Mouse (Mus musculus) hindbrain, embryonic 13.5 days (tissue): ENCODE results near the gene Abcg5. TPM values are rescaled to one million over a fixed set of nuclear protein-coding genes. Genes with fewer than 3 reads are reported as not detected.

Source experiments
- ATAC-seq: fragments of 200-750 bp; cut with Nextera tagmentation; 2 replicates; pipeline ENCODE4 v1.8.0; 2017; ENCODE audit warnings: moderate TSS enrichment; ENCODE audit not compliant: low FRiP score
- H3K27ac ChIP-seq: fragments of 300-500 bp; sonication (generic); 2 replicates; pipeline ENCODE4 v1.5.1; 2015; ENCODE audit warnings: inconsistent platforms, mild to moderate bottlenecking, moderate library complexity
- H3K27me3 ChIP-seq: fragments of 300-500 bp; sonication (generic); 2 replicates; pipeline ENCODE4 v1.6.1; 2015; ENCODE audit warnings: mild to moderate bottlenecking, inconsistent platforms
- H3K36me3 ChIP-seq: fragments of 300-500 bp; sonication (generic); 2 replicates; pipeline ENCODE4 v1.6.1; 2015; ENCODE audit warnings: mild to moderate bottlenecking, inconsistent platforms
- H3K4me1 ChIP-seq: fragments of 300-500 bp; sonication (generic); replicated peaks from 2 replicates; pipeline ENCODE4 v1.6.1; 2015; ENCODE audit warnings: inconsistent platforms
- H3K4me2 ChIP-seq: fragments of 300-500 bp; sonication (generic); 2 replicates; pipeline ENCODE4 v1.6.1; 2015; ENCODE audit warnings: inconsistent platforms, mild to moderate bottlenecking, moderate library complexity
- H3K4me3 ChIP-seq: fragments of 300-500 bp; sonication (generic); 2 replicates; pipeline ENCODE4 v1.5.1; 2015; ENCODE audit warnings: mild to moderate bottlenecking, inconsistent platforms
- H3K9ac ChIP-seq: fragments of 300-500 bp; sonication (generic); 2 replicates; pipeline ENCODE4 v1.6.1; 2015; ENCODE audit warnings: mild to moderate bottlenecking, inconsistent platforms
- H3K9me3 ChIP-seq: fragments of 300-500 bp; sonication (generic); 2 replicates; pipeline ENCODE4 v1.6.1; 2016; ENCODE audit warnings: inconsistent platforms
- WGBS: fragments of 180-500 bp; shearing (Covaris S2); methylation state at CpG from one replicate; pipeline ENCODE4 v1.1.7; 2015; 5-methylcytosine and 5-hydroxymethylcytosine counted together
- polyA plus RNA-seq: library from polyadenylated mRNA; unstranded; fragments of >200 nt; fragmentation: Nextera tagmentation; extraction: Ambion mirVana; gene quantifications from 2 replicates; pipeline ENCODE4 v1.2.1, GENCODE M21; 2015

Abcg5 gene
- polyA plus RNA-seq, 1 experiment from 2014 or later: 7.7 TPM

DNA sequence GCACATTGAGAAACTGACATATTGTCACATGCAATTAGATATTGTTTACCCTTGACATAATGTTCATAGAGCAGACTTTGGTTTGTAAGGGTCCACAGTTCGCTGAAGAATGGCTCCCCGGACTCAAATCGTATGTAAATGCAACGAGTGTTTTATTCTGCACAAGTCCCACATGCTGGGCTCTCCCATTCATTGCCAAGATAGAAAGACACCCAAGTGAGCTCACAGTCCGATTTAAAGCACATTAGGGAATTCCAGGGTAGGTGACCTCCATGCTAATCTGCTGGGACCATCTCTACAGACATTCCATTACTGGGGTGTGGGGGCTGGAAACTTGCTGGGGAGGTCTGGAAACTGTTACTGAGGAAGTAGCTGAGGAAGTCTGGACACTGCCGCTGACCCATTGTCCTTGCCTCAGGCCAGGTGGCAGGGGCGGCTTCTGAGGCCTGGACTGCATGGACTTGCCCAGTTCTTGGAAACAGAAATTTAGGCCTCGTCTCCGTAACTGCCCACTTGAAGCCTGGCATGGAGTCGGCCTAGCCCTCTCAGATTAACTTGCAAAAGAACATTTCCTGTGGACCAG lies 42.9 kb downstream of the Abcg5 start:
- Histone ChIP-seq H3K4me2 (no peak overlapping the region), H3K9me3 (no peaks in the 10 kb centered on the region), H3K27ac (no peak overlapping the region), H3K4me3 (no peak overlapping the region), H3K36me3 (no peaks in the 10 kb centered on the region), H3K9ac (no peak overlapping the region), H3K4me1 (0 out of 2 replicates have a peak, but pooled peaks cover 6% of the 10 kb centered on the region), H3K27me3 (no peaks in the 10 kb centered on the region)
- 63% methylated on average over 10 of the region's 10 CpGs for WGBS
- ATAC-seq: no peak

DNA sequence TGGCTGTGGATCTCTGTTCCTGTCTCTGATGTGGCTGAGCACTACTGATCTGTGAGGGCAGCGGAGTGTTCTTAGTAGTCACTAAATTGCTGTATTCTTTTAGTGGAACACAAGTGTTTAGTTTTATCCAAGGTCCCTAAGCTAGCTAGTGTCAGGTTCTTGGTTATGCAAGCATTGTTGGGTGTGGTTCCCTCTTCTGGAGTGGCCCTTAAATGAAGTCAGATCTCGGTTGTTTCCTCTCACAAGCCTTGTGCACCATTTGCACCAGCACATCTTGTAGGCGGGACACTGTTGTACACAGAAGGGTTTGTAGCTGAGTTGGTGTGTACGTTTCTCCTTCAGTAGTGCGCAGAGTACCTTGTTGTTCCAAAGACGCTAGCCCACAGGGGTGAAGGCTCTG lies 44.8 kb downstream of the Abcg5 start:
- H3K9ac ChIP-seq: no peak overlapping the region
- 0 out of 2 replicates have a peak, but pooled peaks cover 3% of the 10 kb centered on the region for H3K36me3 ChIP-seq
- no peak overlapping the region for H3K4me2 ChIP-seq
- no peak for ATAC-seq
- no peaks in the 10 kb centered on the region for H3K9me3 ChIP-seq
- WGBS: 94% methylated on average over 6 of the region's 6 CpGs
- H3K4me1 ChIP-seq: 0 out of 2 replicates have a peak, but pooled peaks cover 6% of the 10 kb centered on the region
- no peak overlapping the region for H3K4me3 ChIP-seq
- no peaks in the 10 kb centered on the region for H3K27me3 ChIP-seq
- H3K27ac ChIP-seq: no peak overlapping the region

DNA sequence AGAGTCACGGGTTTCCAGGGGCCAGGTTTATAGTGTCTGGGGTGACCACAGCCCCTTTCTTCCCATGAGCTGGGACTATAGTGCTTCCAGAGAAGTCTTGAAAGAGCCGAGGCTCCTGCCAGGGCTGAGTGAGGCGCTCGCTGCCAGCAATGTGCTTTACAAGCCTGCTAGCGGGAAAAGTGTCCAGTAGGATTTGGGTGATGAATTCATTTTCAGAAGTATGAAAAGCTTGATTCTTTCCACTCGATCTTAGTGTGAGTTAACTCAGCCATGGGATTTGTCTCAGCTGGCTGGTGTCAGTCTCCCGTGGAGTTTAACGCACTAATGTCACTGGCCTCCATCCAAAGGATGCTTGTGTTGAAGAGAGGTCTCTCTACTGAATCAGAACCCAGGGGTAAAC lies 46.5 kb downstream of the Abcg5 start:
- 0 out of 2 replicates have a peak, but pooled peaks cover 8% of the 10 kb centered on the region for H3K36me3 ChIP-seq
- no peak overlapping the region for H3K4me3 ChIP-seq
- H3K9me3 ChIP-seq: no peaks in the 10 kb centered on the region
- no peak overlapping the region for H3K4me2 ChIP-seq
- 0 out of 2 replicates have a peak, but pooled peaks cover 6% of the 10 kb centered on the region for H3K4me1 ChIP-seq
- WGBS: 59% methylated on average over 8 of the region's 8 CpGs
- no peak overlapping the region for H3K9ac ChIP-seq
- H3K27me3 ChIP-seq: no peaks in the 10 kb centered on the region
- ATAC-seq: no peak
- no peak overlapping the region for H3K27ac ChIP-seq

DNA sequence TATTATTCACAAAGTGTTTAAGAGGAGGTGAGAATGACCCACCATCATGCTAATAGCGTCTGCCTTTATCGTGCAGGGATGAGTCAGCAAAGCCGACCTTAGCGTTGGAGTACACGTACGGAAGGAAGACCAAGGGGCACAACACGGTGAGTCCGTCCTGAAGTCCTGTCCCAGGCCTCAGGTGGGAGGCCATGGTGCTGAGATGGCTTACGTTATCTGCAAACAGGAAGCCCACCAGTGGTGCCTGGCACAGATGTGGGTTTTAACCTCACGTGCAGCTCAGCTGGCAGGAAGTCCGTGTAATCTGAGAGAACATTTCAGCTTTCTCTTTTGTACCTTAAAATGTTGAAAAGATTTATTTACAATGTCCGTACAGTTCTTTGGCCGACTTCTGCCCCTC lies 49.4 kb downstream of the Abcg5 start:
- 88% methylated on average over 13 of the region's 13 CpGs for WGBS
- 0 out of 2 replicates have a peak, but pooled peaks cover 6% of the 10 kb centered on the region for H3K4me1 ChIP-seq
- ATAC-seq: no peak

DNA sequence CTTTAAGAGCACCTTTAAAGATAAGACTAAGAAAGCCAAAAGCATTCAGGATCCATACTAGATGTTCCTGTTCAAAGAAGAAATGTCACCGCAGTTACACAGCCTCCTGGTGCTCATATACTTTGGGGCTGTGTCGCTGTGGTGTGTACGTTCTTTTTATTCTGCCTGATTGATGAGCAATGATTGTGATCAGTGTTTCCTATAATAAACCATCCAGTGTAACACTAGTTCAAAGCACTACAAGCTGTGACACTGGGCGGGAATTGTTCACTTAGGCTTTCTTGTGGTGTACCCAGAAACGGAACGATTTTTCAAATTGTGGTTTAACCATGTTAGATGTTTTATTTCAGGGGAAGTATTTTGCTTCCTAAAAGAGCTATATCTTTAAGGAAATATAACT lies 51.0 kb downstream of the Abcg5 start:
- no peak overlapping the region for H3K4me2 ChIP-seq
- H3K4me1 ChIP-seq: peaks cover 11% of the 10 kb centered on the region
- no peak overlapping the region for H3K27ac ChIP-seq
- ATAC-seq: no peak
- WGBS: 88% methylated on average over 6 of the region's 6 CpGs
- H3K36me3 ChIP-seq: 0 out of 2 replicates have a peak, but pooled peaks cover 8% of the 10 kb centered on the region
- H3K9me3 ChIP-seq: no peaks in the 10 kb centered on the region
- H3K4me3 ChIP-seq: no peak overlapping the region
- no peaks in the 10 kb centered on the region for H3K27me3 ChIP-seq
- H3K9ac ChIP-seq: no peak overlapping the region

More for the DNA sequence above, 49.4 kb downstream of the Abcg5 start:
- Histone ChIP-seq H3K4me2 (no peak overlapping the region), H3K4me3 (no peak overlapping the region), H3K9me3 (no peaks in the 10 kb centered on the region), H3K27me3 (no peaks in the 10 kb centered on the region), H3K27ac (no peak overlapping the region), H3K9ac (no peak overlapping the region), H3K36me3 (0 out of 2 replicates have a peak, but pooled peaks cover 8% of the 10 kb centered on the region)

DNA sequence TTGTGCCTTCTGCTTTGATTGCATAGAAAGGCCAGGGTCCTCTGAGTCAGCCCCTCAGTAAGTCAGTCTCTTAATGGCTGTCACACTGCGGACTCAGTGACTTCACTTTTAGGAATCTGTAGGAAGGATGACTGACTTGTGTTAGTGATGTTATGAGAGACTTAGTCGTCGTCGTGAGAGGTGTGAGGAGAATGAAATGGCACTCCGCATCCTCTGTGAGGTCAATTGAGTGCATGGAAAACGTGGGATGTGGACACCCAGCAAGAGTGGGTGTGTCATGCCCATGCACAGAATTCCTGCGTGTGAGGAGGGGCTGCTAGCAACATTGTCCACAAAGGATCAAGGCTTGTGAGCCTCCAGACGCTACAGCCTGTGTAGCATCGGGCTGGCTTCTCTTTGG lies 54.2 kb downstream of the Abcg5 start:
- 91% methylated on average over 9 of the region's 9 CpGs for WGBS

DNA sequence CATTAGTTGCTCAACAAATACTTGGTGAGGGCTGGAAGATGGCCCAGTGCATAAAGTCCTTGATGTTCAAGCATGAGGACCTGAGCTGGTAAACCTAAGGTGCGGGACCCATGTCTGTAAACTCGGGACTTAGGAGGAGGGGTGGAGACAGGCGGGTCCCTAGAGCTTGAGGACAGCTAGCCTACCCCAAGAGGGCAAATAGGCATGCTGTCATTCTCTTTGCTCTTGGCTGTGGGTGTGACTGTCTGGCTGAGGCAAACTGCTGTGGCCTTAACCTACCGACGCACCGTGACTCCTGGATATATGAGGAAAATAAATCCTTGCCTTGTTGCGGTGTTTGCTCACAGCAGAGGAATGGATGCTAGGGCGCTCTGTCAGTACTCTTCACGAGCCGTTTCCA lies 55.1 kb downstream of the Abcg5 start:
- Histone ChIP-seq H3K9ac (no peak overlapping the region), H3K27ac (no peak overlapping the region), H3K4me3 (no peak overlapping the region), H3K27me3 (no peaks in the 10 kb centered on the region), H3K36me3 (0 out of 2 replicates have a peak, but pooled peaks cover 5% of the 10 kb centered on the region), H3K9me3 (no peaks in the 10 kb centered on the region), H3K4me2 (no peak overlapping the region), H3K4me1 (peaks cover 6% of the 10 kb centered on the region)
- ATAC-seq: no peak
- WGBS: 90% methylated on average over 10 of the region's 10 CpGs

More for the DNA sequence above, 54.2 kb downstream of the Abcg5 start:
- H3K9me3 ChIP-seq: no peaks in the 10 kb centered on the region
- no peak overlapping the region for H3K4me3 ChIP-seq
- H3K36me3 ChIP-seq: 0 out of 2 replicates have a peak, but pooled peaks cover 5% of the 10 kb centered on the region
- no peak overlapping the region for H3K4me2 ChIP-seq
- H3K9ac ChIP-seq: no peak overlapping the region
- H3K27me3 ChIP-seq: no peaks in the 10 kb centered on the region
- peaks cover 6% of the 10 kb centered on the region for H3K4me1 ChIP-seq
- ATAC-seq: no peak
- H3K27ac ChIP-seq: no peak overlapping the region

DNA sequence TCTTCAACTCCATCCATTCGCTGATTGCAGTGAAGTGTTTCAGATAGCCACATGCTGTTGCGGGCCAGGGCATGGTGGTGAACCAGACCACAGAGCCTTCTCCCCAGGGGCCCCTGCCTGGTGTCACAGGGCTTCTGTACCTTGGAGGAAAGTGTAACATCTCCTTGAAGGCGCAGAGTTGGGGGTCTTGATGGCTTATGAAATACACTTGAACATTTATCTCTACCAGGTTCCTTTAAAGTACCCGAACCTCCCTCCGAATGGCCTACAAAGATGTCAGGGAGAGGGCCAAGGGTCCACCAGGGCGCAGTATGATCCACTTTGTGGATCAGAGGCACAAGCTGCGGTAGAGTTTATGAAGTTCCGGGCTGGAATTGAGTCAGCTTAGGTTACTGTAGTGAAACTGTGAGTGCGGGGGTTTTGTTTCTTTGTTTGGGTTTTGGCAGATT lies 55.9 kb downstream of the Abcg5 start:
- WGBS: 40% methylated on average over 9 of the region's 9 CpGs
- ATAC-seq: peak; percentile 69
- H3K27ac ChIP-seq: peak overlapping the region; percentile 73; the same call in 1 of the 2 replicates

DNA sequence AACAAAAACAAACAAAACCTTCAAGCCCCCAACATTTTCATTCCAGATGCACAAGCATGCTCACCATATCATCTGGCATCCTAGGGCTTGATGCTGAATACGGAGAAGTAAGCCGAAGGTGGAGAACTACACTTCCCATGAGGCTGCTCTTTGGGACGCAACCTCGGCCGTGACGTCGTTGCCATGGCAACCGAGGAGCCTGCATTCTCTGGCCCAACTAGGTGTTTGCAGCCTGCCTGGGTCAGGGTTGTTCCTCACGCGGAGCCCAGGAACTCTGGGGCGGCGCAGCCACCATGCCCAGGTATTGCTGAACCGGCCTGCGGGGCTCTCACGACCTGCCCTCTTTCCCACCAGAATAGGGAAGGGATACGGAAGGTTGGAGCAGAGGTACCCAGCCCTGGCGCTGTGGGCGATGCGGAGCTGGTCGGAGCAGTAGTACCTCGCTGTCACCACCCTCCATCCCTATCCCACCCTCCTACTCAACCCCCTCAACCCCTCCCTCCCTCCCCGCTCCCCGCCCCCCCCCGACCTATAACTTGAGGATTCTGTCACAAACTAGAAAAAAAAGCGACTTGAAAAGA lies 56.4 kb downstream of the Abcg5 start, which contains the start of gene Dync2li1:
Dync2li1 (plus strand) TSS at position 221 of the 581 bp plus-strand sequence.
- Histone ChIP-seq H3K4me1 (peaks cover 6% of the 10 kb centered on the region), H3K9me3 (no peaks in the 10 kb centered on the region), H3K4me3 (peak within 1 kb of the TSS; percentile 60), H3K27me3 (no peaks in the 10 kb centered on the region), H3K27ac (peak within 1 kb of the TSS; percentile 73), H3K9ac (peak within 1 kb of the TSS; percentile 73), H3K36me3 (no peaks in the 10 kb centered on the region), H3K4me2 (peak within 1 kb of the TSS; percentile 57)
- under 1% methylated on average over 25 of the region's 25 CpGs for WGBS
- ATAC-seq: peak; percentile 98

More for the DNA sequence above, 55.9 kb downstream of the Abcg5 start:
- peak overlapping the region; percentile 73 for H3K9ac ChIP-seq
- H3K4me2 ChIP-seq: peak overlapping the region; percentile 57
- peaks cover 6% of the 10 kb centered on the region for H3K4me1 ChIP-seq
- H3K36me3 ChIP-seq: no peaks in the 10 kb centered on the region
- no peaks in the 10 kb centered on the region for H3K9me3 ChIP-seq
- no peaks in the 10 kb centered on the region for H3K27me3 ChIP-seq
- peak overlapping the region; percentile 60 for H3K4me3 ChIP-seq

DNA sequence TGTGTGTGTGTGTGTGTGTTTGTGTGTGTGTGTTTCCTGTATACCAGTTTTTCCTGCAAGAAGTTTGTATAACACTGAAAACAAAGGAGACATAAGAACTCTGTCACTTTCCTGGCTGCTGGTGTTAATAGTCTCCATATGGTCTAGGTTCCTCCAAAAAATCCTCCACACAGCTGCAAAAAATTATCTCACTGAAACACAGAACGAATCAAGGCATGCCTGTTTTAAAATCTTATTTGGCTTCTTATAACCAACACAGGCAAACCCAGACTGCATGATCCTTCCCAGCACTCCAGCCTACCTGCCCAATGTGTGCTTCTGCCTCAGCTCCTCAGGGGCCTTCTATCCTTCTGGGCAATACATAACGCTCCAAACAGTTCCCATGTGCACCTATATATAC lies 59.9 kb downstream of the Abcg5 start:
- WGBS: 76% methylated on average over 2 of the region's 2 CpGs
- Histone ChIP-seq H3K27me3 (no peaks in the 10 kb centered on the region), H3K4me1 (peaks cover 6% of the 10 kb centered on the region), H3K9ac (no peak overlapping the region), H3K4me2 (no peak overlapping the region), H3K4me3 (no peak overlapping the region), H3K36me3 (no peaks in the 10 kb centered on the region), H3K27ac (no peak overlapping the region), H3K9me3 (no peaks in the 10 kb centered on the region)
- ATAC-seq: no peak

DNA sequence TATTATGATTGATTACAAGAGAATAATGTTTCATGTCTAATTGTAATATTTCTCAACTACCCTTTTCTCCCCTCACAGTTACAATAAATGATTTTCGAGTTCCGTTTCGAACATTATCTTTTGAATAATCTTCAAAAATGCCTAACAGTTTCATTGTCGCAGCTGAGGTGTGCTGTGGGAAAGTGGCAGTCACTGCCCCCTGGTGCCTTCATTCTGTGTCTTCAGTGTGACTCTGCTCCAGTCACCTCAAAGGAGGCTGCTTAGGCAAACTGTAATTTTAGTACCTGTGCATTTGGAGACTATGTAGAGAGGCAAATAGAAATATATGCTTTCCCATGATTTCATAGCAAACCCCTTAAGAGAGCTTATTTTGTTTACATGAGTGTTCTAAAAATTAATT lies 60.8 kb downstream of the Abcg5 start:
- Histone ChIP-seq H3K9ac (no peak overlapping the region), H3K27ac (no peak overlapping the region), H3K27me3 (no peaks in the 10 kb centered on the region), H3K4me2 (no peak overlapping the region), H3K4me3 (no peak overlapping the region), H3K4me1 (peaks cover 4% of the 10 kb centered on the region), H3K36me3 (no peaks in the 10 kb centered on the region), H3K9me3 (no peaks in the 10 kb centered on the region)
- no peak for ATAC-seq
- 89% methylated on average over 4 of the region's 4 CpGs for WGBS

DNA sequence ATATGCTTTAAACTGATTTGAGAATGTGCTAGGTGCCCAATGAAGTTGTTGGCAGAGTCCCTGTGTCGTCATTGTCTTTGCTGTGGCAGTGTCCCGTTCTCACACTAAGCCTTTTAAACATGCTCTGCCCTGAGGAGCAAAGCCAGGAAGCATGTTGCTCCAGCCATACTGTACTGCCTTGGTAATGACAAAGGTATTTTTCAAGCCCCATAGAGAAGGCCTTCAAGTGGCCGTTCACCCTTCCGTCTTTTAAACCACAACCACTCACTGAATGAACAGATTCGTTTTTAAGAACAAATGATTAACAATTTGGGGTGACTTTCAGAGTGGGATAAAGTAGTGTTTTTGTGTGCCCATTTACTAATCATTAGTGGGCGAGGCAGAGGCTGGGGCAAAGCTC lies 61.6 kb downstream of the Abcg5 start:
- WGBS: 86% methylated on average over 6 of the region's 6 CpGs
- Histone ChIP-seq H3K27me3 (no peaks in the 10 kb centered on the region), H3K27ac (no peak overlapping the region), H3K4me1 (no peaks in the 10 kb centered on the region), H3K9me3 (no peaks in the 10 kb centered on the region), H3K9ac (no peak overlapping the region), H3K36me3 (no peaks in the 10 kb centered on the region), H3K4me2 (no peak overlapping the region), H3K4me3 (no peak overlapping the region)
- ATAC-seq: no peak

DNA sequence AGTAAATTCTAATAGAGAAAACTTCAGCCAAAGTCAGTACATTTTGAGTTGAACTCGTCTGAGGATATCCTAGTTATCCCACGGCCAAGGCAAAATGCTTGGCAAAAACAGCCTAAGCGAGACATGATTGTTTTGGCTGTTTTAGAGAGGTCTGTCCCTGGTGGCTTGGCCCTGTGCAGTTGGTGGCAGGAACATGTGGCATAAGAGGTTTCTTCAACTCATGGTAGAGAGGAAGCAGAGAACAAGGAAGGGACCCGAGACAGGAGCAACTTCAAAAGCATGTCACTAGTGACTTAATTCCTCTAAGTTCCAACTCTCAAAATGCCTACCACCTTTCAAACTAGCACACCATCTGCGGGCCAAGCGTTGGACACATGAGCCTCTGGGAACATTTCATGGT lies 62.2 kb downstream of the Abcg5 start:
- Histone ChIP-seq H3K4me3 (no peak overlapping the region), H3K4me2 (no peak overlapping the region), H3K36me3 (no peaks in the 10 kb centered on the region), H3K4me1 (no peaks in the 10 kb centered on the region), H3K27me3 (no peaks in the 10 kb centered on the region), H3K27ac (no peak overlapping the region), H3K9me3 (no peaks in the 10 kb centered on the region), H3K9ac (no peak overlapping the region)
- 91% methylated on average over 6 of the region's 6 CpGs for WGBS
- no peak for ATAC-seq
